Mouse (Mus musculus) heart, adult 18-20 months (tissue): ENCODE data around the gene Man1a2. TPM values are rescaled to one million over a fixed set of nuclear protein-coding genes. Genes with fewer than 3 reads are reported as not detected.

ENCODE experiments used
- DNase-seq, 2 experiments: peaks; one replicate each; pipeline ENCODE4 v3.0.0; 2021 to 2022; ENCODE audit warnings: mixed read lengths in 1 of 2
- total RNA-seq, 2 experiments: library from RNA; stranded (reverse); gene quantifications; 2 replicates each; pipeline ENCODE4 v1.2.3; 2021

Gene Man1a2
- total RNA-seq, 2 experiments from 2014 or later = 44.9 to 45.8 TPM

DNA sequence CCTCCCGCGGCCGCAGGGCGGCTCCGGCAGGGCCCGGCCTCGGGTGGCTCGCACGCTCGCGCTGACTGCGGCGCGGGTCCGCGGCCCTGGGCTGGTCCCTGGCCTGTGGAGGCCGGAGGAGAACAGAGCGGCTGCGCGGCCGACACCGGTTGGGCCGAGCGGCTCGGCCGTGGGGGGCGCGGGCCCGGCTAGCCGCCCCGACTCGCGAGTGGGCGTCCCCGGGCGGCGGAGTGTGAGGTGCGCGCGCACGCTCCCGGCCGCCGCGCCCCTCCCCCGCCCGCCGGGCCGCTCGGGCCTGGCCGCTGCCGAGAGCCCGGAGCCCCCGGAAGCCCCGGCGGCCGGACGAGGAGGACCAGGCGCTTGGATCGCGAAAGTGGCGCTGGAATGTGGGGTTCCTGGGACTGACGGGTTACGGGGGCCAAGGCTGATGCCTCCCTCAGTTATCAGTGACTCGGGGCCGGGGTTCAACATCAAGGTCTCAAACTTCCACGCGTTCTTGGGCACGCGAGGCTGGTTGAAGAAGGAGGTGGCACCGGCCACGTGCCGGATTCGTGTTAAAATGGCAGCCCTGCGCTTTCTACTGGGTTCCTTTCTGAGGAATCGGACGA lies 564 bp upstream of the Man1a2 start:
- DNase-seq = peak; percentile 77 to 80

GRCm38 (mm10) chr3:100684234-100684975 lies 898 bp downstream of the Man1a2 start:
- DNase-seq = peak; percentile 29 to 54

GRCm38 (mm10) chr3:100682841-100683240 lies 2.5 kb downstream of the Man1a2 start:
- DNase-seq = peak in 1 of 2 experiments; percentile 44

DNA sequence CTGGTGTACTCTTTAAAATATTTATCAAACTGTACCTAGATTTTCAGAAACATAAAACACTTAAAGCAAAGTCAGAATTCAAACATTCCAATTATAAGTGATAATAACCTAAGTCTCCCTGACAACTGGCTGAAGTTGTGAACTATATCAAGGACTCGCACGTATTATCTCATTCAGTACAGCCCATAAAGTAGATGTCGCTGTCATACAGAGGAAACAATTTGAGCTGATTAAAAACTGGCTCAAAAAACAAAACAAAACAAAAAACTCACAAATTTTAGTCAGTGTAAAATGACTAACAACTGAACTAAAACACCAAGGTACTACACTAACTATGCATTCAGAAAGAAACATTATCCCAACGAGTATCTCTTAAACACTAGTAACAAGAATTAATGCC lies 3.0 kb downstream of the Man1a2 start:
- DNase-seq = no peak

DNA sequence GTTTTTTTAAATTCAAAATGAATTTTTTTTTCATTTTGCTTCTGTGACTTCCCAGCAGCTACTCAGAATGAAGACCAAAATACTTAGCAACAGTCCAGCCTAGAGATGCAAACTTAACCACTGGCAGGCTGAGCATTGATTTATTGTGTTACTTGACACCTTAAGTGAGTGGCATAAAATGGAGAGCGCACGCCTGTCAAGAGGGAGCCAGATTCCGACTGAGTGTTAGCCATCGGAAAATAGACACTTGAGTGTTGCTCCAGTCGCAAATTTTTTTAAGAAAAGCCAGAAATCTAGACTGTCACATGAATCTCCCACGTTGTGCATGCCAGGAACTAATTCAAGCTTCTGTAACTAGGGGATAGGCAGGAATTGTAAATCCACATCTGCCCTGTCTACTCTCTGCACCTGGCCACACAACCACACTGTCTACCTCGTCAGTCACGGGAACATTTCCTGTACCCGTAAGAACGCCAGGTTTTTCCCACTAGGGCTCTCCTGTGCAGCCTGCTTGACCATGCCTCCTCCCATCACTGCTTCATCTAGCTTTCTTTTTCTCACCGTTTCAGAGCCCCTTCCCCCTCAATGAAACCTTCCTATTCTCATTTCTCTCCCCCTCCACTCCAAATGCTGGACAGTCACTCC lies 3.7 kb downstream of the Man1a2 start:
- peak in 1 of 2 experiments; percentile 38 for DNase-seq

DNA sequence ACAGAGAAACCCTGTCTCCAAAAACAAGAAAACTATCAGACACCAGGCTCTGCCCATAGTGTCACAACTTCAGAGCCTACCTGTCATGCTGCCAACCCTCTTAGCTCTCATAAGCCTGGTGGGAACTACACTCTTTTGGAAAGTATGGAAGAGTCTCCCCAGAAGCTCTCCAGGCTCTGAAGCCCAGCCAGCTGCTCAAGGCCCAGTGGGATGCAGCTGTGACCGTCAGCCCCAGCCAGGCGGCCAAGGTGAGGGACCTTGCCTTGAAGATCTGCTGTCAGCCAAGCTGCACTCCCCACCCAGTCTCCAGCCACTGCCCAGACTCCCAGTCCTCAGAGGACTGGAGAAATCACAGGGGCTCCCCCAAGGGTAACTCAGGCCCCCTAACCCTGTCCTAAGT lies 5.1 kb downstream of the Man1a2 start:
- DNase-seq = no peak

DNA sequence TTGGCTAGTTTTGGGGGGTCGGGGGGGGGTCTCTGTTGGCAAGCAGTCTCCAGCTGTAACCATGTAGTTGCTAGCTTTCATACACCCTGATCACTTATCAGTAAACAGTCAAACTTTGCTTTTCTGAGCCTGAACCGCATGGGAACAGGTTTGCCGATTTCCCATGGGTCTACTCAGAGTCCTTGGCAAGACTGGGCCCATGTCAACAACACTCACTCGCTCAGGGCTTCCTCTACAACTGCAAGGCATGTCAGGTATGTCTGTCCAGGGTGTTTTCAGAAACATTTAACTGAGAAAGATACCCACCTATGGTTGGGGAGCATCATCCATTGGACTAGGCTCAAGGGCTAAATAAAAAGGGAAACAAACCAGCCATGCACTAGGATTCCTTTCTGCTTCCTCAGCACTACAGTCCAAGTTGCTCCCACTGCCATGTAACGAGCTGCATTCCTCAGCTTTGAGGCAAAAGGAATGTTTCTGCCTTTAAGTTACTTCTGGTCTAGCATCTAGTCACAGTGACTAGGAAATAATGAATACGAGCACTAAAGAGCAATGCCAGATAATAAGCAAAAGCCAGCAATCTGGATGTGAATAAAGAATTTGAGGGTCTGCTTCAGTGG lies 6.2 kb downstream of the Man1a2 start:
- DNase-seq = no peak

DNA sequence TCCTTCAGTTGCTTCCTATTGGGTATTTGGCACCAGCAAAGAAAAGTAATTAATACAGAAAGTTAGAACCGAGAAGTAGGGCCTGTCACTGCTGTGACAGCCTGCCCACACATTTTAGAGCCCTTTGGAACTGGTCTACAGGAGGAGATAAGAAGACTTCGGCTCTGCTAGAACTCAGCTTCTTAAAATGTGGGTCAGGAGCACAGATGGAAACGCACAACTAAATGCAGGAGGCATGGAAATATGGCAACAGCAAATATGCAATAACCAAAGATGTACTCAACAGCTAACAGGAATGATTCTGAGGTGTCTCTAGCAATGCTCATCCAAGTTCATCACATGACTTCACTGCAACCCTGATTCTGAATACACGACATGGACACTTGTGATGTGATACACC lies 10.2 kb downstream of the Man1a2 start:
- DNase-seq = no peak

DNA sequence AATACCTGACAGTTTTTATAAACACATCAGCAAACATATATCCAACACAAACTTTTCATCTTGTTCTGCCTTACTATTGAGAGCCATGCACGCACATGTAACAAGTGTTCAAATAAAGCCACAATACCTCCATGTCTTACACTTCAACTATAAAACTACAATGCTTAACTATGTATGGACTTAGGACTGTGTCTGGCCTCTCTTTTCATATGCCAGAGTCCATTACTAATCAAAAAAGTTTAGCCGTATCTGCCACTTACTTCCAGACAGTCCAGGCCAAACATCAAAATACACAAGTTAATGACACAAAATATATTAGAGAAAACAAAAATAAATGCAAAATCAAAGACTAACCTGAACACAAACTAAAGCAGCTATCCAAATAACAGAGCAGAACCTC lies 14.9 kb downstream of the Man1a2 start:
- no peak for DNase-seq

DNA sequence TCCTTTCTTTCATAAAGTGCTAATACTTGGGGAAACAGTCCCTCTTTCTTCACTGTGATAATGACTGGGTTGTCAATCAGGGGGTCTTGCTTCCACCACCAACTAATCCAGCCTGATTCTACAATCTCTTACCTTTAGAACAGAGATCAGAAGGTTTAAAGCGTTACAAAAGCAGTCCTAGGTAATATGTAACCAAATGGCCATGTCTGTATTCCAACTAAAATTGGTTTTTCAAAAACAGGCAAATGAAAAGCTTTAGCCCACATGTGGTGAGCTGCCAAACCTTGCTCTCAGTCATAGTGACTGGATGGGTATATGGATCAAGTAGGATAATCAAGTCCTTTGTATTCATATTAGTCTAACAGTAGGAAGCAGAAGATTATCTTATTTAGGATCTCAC lies 32.0 kb downstream of the Man1a2 start:
- DNase-seq = no peak

DNA sequence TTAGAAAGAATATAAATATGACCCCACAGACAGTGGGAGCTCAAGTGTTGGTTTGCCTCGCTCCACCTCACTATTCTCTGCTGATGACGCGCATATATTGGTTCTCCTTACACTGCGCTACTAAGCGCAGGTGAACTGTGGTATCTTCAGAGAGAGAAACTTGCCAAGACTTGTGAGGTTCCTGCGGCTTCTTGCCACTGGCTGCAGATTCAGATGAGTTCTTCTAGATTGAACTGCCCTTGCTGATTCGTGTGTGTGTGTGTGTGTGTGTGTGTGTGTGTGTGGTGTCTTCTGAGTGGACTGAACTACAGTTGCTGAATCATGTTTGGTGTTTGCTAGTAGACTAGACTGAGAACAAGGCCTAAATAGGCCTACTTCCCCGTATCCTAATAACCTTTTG lies 43.7 kb downstream of the Man1a2 start:
- no peak for DNase-seq

GRCm38 (mm10) chr3:100636255-100636654 lies 49.0 kb downstream of the Man1a2 start:
- DNase-seq = no peak

DNA sequence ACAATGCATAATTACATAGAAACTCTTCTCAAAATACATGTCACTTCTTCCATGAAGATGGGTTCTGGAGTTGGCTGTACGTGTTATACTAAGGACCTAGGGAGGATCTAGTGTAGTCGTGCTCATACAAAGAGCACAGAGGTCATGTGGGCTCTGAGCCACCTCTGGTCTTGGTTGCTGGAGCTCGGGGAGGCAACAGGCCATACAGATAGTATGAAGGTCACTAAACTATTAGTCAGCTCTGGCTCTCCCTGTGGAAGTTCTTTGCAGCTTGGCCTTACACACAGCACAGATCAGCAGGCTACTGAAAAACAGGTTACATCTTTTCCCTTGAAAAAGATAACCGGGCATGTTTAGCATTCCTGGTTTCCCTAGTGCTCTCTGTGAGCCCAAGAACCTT lies 50.5 kb downstream of the Man1a2 start:
- peak in 1 of 2 experiments; percentile 4 for DNase-seq

DNA sequence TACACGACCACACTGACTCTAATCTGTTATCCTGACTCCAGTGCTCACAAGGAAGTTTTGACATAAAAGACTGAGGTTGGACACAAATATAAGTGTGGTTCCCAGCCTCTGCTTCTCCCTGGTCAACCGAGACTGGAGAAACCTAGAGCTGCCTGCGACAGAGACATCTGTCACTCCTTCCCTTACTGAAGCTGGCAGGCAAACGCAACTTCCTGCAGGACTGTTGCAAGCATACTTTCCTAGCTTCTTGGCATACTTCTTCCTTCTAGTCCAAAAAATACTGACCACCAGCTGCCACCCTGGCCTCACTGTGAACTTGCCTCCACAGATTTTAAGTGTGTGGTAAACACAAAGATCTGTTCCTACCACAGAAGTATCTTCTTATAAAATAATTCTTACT lies 66.8 kb downstream of the Man1a2 start:
- DNase-seq = peak in 1 of 2 experiments; percentile 25

DNA sequence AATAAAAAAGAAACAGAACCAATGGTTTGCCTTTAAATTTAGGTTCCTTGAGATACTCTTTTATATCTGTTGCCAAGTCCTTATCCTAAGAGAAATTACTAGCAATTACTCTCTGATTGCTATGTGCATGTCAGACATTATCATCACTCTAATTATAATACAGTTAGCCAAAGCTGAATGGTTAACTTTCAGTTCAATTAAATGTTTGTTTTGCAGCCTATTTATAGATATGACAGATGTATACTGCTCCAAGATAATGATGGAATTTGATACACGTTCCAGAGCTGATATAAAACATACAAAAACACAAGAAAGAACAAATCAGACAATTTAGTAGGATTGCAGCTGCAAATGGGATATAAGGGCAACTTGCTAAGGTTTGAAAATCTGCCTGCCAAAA lies 74.4 kb downstream of the Man1a2 start:
- DNase-seq = no peak

- DNase-seq = no peak
Measured at GRCm38 (mm10) chr3:100604539-100604938, 80.8 kb downstream of the Man1a2 start.

DNA sequence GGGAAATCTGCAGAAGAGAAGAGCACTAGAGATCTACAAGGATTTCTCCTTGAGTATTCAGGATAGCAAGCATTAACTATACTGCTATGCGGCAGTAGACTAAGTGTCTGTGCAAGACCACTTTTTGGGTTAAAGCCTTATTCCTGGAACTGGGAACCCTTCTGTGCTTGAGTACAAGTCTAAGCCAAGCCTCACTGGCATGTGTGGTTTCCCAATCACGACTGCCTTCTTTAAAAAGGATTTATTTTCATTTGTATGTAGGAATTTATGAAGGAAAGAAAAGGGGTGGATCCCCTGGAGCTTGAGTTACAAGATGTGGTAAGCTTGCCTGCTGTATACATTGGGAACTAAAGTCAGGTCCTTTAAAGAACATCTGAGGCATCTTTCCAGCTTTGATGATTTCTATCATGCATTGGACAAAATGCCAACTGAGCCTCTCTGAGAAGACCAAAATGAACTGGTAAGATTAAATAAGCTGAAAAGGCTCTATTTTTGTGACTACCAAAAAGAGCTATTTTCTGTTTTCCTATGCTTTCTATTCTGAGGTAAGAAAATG lies 86.0 kb downstream of the Man1a2 start:
- DNase-seq = no peak

GRCm38 (mm10) chr3:100591053-100591452 lies 94.2 kb downstream of the Man1a2 start:
- no peak for DNase-seq

GRCm38 (mm10) chr3:100582721-100583355 lies 102.5 kb downstream of the Man1a2 start:
- DNase-seq = no peak

GRCm38 (mm10) chr3:100572571-100573183 lies 112.6 kb downstream of the Man1a2 start:
- DNase-seq = no peak
